Mouse (Mus musculus) brain, adult 10 weeks (tissue): ENCODE measurements around the gene Mtmr1. TPM values are rescaled to one million over a fixed set of nuclear protein-coding genes. Genes with fewer than 3 reads are reported as not detected.

Experiments
- polyA plus RNA-seq: library from polyadenylated mRNA; stranded (reverse); fragments of 350-450 nt; fragmentation: Illumina TruSeq; extraction: RNeasy Lipid Tissue Mini Kit (QIAGEN cat#74804); gene quantifications from one replicate; pipeline ENCODE4 v1.2.3, GENCODE M21; 2015; ENCODE audit warnings: low read depth, low replicate concordance

Gene Mtmr1
- 36.0 TPM for polyA plus RNA-seq

GRCm38 (mm10) chrX:71364554-71364991, at the start of gene Mtmr1:
Mtmr1 (plus strand) TSS chrX:71364760.

Other genes with a start within 250 kb of the Mtmr1 start
- gene Mtm1, start 154.0 kb upstream of the Mtmr1 start, polyA plus RNA-seq: 5.5 TPM
- 76.1 TPM for gene Cd99l2, start 128.1 kb downstream of the Mtmr1 start, polyA plus RNA-seq
- 56.6 TPM for gene Hmgb3, start 191.2 kb downstream of the Mtmr1 start, polyA plus RNA-seq